Mouse (Mus musculus) frontal cortex, adult 2 months (tissue): ENCODE measurements at regions not wholly inside any gene's neighbourhood (a gene's known extent, or its start where the extent isn't known, plus 50 kb on each side); places are given as distances from the start of the nearest gene placed in this dataset.

Source experiments
- DNase-seq, 2 experiments: peaks; one replicate each; pipeline ENCODE4 v3.0.0; 2022; ENCODE audit warnings: low spot score in 1 of 2; ENCODE audit errors: extremely low spot score in 1 of 2

DNA sequence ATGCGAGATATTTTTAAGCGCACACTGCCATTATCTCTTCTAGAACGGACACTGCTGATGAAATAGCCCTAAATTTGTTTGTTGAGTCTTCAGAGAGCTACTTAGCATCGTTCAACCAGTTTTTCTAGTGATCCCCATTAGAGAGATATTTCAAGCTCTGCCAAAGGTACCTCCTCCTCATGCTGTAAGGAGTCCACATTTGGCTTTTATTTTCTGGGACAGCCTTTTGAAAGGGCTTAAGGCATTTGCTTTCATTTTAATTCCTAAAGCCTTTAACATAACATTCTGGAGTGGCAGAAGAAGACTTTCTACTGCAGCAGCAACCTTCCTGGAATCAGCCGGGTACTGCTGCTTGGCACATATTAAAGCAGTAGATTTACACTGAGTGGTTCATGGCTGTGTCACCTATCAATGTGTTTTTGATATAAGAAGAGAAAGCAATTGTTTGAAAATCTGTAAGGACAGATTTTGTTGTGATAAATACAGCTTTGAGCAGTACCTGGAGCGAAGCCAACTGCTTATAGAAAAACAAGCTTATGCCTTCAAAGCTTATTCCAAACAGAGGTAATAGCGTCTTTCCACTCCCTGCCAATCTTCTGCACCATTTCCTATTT is 267.5 kb upstream of the Dcn start:
- no peak for DNase-seq

DNA sequence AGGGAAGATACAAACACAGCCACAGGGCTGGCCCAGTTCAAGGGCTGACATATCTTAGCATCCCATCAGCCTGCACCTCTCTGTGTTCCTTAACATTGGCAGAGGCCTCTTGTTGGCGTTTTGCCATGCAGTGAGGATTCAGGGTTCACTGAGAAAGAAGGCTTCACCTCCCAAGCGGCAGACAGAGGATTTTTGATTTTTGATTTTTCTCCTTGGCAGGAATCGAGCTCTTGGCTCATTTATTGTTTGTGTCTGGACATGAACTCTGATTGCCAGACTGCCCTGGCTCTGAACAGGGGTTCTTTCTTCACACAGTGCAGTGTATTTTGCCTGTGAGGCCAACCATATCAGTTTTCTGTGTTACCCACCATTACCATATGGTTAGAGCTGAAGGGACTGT is 259.9 kb upstream of the Dcn start:
- peak in 1 of 2 experiments; percentile 27 for DNase-seq

DNA sequence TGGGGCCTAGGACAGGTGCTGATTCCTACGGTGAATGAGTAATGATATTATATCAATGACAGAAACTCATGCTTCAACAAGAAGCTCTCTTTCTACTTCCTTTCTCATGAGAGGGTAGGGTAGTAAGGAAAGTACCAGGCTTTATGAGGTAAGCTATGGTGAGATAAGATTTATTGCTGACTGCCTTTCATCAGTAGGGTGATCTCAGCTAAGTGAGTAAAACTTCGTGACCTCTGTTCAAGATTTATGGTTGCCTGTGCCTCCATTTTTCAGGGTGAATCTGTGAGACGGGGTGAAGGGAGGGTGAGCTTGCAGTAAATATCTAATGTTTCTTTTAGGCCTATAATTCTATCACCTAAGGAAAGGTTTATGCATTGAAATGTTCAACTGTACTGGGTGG is 259.0 kb upstream of the Dcn start:
- no peak for DNase-seq

DNA sequence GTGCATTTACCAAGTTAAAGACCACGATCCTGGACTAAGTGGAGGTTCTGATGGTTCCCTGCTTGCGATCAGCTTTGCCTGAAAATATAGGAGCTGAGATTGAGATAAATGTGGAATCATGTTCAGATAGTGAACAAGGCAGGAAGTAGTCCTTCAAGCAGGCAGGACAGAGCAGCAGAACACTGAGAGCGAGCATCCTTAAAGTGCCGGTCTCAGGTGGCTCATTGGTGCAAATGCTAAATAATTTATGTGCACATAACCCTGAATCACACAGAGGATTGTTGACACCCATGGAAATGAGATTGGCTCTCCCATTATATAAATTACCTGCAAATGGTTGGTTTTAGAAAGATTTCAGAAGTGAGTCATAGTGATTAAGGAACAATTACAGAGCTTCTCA is 243.8 kb upstream of the Dcn start:
- no peak for DNase-seq

DNA sequence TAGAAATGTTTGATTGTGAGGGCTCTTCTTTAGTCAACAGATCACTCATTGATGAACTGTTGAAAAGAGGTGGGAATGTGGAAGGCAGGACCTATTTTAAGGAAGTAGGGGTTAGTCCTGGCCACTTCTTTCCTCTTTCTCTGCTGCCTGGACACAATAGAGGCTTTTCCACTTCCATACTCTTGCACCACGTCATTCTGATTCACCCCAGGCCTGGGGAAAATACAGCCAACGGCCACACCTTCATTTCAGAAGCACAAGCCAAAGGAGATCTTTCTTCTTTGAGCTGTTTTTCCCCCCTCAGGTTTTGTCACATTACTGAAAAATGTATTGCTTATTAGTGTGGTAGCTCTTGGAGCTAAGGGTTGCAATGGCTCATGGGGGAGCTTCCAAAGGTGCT is 237.9 kb upstream of the Dcn start:
- no peak for DNase-seq

DNA sequence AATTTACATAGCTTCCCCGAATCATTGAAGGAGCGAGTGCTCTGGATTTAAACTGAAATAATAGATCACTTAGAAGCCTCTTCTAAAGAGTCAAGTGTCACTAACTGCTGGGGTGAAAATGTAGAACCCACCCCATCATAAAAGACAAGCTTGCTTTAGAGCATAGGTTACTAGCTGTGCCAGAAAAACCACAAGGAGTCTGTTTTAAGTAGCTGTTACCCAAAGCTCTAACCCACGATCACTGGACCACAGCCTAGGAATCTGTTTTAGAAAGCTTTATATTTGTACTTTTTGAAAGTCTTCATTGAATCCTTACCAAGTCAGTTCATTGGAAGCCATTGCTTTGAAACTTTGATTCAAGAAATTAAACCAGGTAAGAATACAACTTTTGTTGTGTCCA is 233.7 kb upstream of the Dcn start:
- no peak for DNase-seq

DNA sequence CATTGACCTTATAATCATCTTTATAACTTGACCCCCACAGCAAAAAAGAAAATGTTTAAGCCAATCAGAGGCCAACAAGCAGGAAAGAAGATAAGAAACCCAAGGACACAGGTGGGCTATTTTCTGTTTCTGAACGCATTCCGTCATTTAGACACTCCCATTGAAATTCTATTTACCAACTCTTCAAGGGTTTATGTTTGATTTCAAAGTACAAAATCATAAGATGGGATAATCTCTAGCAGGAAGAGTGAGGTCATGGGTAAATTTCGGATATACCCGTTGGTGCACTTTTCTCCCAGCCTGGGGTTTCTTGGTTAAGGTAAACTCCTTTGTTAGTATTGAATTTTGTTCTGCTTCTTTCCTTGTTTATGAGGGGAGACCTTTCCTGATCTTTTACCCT is 230.9 kb upstream of the Dcn start:
- no peak for DNase-seq

DNA sequence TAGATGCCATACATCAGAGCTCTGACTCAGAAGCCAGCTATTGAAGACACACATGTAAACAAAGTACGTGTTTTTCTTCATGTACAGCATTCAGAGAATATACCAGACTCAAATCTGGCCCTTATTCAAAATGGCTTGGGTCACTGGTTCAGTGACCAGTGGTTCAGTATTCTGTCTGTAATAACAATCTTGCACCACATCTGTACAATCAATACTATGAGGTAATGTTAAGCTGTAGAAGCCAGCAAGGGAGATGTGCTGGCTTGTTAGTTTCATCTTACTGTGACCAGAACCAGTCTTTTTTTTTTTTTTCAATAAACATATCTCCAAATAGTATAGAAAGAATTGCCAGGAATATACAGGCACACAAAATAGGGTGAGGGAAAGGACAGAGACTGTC is 229.6 kb upstream of the Dcn start:
- no peak for DNase-seq

DNA sequence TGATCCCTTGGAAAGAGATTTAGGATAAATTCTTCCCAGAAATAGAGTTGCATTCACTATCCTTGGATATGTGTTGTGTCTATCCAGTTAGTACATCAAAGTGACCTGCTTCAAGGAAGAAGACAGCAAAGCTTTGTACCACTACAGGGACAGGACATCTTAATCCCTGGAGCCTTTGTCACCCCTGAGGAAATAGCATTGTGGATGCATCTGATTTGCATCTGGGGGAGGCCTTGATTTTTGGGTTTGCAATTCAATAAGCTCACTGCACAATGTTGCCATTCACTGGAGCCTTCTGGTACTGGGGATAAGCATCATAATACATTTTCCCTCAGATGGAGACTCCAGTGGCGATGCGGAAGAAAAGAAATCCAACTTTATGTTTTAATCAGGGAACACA is 229.2 kb upstream of the Dcn start:
- no peak for DNase-seq

DNA sequence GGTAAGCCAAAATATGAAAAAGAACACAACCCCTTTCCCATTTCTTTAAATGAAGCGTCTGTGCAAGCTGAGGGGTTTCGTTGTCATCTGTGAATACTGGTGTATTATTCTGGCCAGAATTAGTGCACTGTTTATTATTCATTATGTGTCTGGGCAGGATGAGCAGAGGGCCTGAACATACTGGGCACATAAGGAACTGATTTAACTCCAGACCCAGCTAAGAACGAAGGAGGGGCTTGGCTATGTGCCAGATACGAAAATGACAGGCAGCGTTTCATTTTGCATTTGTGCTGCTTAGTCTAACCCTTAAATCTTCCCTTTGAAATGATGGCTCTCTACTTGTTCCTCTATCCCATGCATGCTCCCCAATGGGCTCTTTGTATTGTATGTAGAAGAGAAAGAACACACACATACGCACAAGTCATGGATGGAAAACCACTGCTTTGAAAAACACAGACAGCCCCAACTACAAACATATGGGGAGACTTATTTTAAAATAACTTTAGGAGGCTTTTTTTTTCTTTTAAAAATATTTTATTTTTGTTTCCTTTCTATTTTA is 213.4 kb upstream of the Dcn start:
- peak in 1 of 2 experiments; percentile 2 for DNase-seq

DNA sequence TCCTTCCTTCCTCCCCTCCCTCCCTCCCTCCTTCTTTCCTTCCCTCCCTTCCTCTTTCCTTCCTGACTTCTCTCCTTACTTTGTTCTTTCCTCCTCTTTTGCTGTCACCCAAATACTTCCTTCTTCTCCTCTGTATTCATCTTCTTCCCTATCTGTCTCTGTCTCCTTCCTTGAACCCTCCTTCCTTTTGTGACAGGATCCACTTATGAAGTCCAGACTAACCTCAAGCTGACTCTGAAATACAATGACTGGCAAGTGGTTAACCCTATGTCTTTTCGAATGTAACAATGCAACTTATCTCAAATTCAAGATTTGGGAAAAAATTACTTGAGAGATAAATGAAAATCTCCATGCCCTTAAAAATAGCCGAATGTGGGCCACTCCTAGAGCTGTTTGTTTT is 197.0 kb upstream of the Dcn start:
- peak in 1 of 2 experiments; percentile 2 for DNase-seq

DNA sequence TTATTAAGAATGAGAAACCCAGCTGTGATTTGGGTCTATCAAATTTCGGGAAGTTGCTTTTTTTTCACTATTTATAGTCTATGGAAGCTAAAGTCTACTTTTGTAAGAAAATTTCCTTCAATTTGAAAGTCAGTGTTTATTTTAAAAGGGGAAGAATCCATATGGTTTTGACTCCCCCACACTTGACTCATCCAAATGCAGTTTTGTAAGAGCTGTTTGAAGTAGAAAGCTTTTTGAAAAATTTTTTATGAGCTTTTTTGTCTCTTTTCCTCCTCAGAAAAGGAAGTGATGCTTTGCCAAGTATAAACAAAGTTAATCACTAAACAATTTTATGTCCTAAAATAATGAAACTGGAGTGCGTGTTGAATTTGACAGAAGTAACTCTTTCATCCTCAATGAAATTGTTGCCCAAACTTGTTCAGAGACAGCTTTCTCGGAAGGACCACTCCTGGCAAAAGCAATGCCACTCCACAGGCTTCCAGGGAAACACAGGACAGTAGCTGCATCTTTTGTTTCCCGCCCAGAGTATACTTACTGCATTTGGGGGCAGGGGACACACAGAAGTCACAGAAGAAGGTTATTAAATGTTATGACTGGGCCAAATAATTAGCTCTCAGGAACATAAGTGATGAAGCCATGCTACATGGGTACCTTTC is 196.4 kb upstream of the Dcn start:
- DNase-seq = peak; percentile 25 to 76

DNA sequence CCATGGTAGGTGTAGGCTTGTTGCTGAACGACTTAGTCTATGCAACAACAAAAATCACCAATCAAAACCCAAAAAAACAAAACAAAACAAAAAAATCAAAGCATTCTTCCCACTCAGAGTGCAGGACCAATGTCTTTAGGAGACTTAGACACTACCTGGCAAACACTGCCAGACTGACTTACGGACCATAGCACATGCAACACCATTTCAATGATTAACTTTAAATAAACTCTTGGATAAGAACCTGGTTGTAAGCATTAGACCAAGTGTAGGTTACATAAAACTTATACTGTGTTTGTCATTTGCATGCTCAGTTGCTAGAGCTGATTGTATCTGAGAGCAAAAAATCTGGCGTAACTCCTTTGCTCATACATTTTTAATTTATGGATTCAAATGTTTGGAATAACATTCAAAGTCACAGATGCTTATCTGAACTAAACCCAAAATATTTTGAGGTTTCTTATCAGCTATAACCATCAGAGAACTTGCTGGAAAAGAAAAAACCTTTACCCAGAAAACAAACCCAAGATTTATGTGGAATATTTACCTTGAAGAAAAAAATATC is 174.5 kb upstream of the Dcn start:
- DNase-seq = no peak

DNA sequence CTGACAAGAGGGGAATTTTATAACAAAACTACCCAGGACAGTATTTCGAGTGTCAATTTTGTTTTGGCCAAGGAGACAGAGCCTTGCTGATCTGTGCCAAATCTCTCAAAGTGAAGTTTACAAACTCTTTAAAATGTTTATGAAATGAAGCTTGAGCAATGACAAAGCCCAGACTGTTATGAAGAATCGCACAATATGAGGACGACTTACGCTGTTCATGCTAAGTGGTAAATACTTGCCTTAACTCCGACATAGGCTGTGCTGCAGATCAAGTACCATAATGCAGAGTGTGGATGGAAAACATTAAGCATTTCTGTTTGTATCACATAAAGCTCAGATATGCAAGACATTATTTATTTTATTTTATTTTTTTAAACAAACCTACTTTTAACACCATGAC is 169.8 kb upstream of the Dcn start:
- DNase-seq = no peak

DNA sequence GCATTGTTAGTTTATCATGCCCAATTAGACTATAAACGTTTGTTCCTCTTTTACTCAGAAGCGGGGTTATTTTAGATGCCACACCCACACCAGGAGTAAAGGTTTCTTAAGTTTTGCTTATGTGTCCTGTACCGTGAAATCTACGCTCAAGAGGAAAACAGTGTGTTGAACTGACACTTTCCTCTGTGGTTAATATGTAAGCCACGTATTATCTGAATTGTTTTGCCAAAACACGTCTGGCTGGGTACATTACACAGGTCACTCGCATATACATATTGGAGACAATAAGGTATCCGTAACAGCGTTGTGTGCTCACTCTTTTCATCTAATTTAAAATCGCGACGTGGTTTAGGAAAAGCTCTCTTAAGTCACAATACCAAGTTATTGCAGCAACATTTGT is 166.9 kb upstream of the Dcn start:
- no peak for DNase-seq

DNA sequence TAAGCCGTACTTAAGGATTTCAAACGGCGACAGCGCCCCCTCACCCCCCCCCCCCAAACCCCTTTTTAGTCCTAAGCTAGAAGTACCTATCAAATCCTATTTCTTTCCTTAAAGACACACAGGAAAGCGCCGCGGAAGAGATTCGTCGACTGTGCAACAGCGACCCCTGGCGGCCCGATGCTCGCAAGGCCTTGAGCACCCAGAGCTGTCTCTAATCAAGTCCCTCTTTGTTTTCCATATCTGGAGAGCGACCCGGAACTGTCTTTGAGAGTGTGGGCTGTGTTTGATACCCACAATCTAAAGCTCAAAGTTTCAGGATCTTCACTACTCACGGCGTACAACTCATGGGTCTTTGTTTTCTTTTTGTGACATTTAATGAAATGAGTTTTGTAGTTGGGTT is 166.4 kb upstream of the Dcn start:
- peak; percentile 87 to 98 for DNase-seq

DNA sequence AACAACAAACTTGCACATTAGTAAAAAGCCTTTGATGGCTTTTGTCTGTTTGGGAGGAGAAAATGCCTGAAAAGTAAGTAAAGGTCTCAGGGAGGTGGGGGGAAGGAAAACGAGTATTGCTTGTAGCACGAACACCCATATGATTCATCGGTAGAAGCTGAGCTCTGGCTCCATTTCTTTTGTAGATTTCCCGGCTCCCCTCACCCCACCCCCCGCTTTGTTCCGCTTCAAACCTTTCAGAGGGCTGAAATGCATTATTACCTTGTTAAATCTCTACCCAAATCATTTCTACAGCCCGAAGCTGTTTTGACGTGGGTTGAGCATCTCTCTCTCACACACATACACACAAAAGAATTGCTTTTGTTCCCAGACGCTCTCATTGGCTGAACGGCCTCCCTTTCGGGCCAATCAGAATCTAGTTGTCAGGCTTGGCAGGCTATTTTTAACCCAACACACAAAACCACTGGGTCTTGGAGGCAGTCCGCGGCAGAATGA is 166.0 kb upstream of the Dcn start:
- peak; percentile 94 to 97 for DNase-seq

DNA sequence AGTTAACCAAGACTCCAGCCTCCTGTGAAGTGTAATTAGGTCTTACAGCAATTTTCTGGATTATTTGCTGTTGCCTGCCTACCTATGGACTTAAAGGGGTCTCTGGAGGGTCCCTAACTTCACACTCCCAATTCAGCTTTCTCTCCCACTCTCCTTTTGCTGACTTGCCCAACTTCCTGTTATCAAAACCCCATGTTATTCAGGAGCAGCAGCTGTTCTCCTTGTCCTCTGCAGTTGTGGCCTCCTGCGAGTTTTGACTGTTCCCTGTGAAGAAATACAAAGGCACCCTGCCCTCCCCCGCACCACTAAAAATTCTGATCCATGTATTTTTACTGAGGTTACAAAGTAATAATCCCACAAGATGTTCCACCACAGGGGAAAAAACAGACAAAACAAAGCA is 146.8 kb upstream of the Dcn start:
- DNase-seq = no peak

DNA sequence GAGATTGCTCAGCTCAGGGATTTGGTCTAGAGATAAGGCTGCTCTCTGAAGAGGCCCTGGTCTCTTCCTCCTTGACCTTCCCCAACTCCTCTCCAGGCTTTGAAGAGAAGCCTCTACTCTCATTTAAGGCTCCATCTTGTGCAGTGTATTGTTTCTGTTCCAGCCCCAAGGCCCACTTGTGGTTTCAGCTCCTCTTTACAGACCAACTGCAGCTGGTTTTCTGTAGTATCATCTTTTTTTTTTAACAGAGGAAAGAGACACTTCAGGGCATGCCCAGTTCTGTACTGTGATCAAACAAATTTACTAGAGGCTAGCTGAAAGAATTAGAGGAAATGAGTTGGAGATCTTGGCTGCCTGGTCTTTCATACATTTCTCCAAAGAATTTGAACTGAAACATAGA is 145.4 kb upstream of the Dcn start:
- DNase-seq = no peak

DNA sequence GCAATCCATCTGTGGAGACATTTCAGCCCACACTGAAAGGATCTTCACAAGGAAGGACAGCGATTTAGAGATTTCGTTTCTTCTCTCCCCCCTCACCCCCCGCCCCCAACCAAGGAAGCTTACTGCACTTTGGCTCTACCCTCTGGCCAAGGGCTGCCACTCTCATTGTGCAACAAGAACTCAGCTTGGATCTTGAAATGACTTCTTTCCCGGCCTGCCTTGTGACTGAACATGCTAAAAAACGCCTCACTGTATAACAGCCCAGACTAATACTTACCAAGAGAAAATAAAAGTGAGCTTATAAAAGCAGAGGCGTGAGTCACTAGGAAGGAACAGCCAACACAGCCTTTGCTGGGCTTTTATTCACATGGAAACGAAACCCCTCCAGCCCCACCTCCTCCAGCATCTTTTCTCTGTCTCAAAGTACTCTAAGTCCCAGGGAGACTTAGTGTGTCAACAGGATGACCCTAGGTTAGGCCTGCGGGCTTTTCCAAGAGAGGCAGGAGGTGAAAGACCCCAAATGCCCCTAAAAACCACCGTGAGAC is 144.7 kb upstream of the Dcn start:
- no peak for DNase-seq

DNA sequence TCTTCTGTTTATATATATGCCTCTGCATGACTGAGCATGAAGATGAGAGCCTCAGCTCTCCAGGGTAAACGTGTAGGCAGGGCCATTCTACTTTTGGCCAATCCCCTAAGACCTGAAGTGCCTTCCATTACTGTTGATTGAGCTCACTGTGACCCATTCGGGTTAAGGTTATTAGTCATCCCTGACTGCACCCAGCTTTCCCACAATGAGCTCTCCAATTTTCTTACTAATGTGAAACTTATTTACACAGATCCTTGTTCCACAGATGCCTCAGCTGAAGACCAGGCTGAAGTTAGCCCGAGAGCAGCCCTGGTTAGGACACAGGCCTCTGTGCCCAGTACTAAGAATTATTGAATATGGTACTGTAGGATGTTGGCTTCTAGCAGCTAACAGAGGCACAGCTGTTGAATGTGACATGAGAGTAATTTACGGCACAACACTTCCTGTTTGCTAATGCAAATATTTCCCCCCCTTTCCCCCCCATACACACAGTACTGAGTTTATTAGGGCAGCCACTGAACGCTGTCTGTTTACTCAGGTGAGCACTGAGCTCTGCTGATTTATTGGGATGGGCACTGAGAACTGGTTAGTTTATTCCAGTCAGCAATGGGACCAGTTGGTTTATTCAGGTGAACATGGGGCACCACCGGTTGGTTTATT is 141.2 kb upstream of the Dcn start:
- DNase-seq = no peak
